Mouse (Mus musculus): ENCODE measurements around the gene Lrrc7.
"Not testable (repeated sequence)": the region's sequence is repeated elsewhere in the genome, so short reads cannot be mapped to it uniquely, and the experiment has no call there.

Gene Lrrc7

DNA sequence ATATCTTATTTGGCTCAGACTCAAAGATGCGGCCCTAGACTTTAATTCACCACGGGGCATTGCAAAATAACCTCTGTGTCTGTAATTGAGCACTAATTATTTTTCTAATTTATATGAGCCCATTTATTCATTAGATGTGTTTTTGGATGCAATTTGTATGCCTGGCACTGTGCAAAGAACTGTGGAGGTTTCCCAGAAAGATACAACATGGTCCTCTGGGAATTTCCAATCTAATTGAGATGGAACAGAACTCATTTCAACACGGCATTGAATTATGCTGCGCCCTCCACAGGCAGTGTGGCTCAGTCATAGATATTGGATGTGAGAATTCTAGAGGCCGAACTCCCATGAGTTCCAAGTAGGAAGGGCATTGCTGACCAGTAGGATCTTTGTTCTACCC, 397.6 kb downstream of the Lrrc7 start:
- DNase-seq, result no peak

DNA sequence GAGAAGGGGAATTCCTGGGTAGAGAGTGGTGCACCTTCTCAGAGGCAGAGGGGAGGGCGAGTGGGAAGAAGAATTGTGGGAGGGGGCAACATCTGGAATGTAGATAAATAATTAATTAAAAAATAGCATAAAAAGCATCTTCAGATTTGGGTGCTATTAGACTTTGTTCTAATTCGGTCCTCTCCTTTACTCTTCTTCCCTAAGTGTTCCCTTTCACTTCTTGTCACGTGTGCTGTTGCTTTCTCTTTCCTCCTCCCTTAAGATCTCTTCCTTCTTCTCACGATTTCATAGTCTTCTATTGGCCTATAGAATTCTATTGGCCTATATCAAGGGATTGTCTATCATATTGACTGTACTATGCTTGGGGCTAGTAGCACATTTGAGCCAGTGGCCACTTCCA, 398.9 kb downstream of the Lrrc7 start:
- DNase-seq, result no peak

DNA sequence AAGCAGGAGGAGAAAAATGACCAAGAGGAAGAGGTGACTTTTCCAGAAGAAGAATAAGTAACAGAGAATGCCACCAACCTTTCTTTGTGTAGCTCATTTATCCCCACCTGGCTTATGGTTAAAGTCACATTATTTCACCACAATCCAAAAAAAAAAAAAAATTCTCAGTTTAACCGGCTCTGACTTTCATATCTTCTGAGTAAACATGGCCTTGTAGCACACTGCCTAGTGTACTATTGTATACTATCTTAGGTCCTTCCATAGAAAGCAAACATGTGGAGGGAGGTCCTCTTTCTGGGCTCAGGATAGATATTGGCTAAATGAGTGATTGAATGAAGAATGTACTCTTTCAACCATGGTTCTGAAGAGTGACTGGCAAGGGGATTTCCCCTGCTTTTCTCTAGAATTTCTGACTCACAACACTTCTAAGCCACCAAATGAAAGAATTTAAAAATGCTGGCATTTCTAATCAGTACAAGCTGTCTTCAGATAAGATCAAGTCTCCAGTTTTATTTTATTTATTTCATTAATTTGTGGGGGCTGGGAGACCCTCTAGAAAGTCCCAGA, 400.0 kb downstream of the Lrrc7 start:
- no peak for DNase-seq

GRCm38 (mm10) chr3:158155515-158156286, 406.3 kb downstream of the Lrrc7 start:
- no peak for DNase-seq

DNA sequence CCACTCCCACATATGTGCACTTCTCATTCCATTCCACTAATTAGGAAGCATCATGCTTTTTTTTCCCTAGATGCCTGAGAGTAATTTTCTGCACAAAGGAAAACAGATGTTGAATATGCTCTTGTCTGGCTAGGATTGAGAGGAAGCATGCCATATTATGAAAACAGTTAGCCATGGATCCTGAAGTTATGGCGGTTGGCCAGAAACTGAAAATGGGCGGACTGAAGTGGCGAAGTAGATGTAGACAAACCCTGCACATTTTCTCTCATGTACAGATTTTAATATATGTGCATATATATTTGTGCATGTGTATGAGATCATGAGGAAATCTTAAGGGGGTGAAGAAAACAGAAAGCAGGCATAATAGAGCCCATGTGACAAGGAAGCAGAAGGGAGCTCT, 407.9 kb downstream of the Lrrc7 start:
- no peak for DNase-seq

- no peak for DNase-seq
Measured at GRCm38 (mm10) chr3:158148998-158149397, 413.0 kb downstream of the Lrrc7 start.

GRCm38 (mm10) chr3:158140629-158141028, 421.4 kb downstream of the Lrrc7 start:
- no peak for DNase-seq

GRCm38 (mm10) chr3:158137796-158138195, 424.2 kb downstream of the Lrrc7 start:
- no peak for DNase-seq

DNA sequence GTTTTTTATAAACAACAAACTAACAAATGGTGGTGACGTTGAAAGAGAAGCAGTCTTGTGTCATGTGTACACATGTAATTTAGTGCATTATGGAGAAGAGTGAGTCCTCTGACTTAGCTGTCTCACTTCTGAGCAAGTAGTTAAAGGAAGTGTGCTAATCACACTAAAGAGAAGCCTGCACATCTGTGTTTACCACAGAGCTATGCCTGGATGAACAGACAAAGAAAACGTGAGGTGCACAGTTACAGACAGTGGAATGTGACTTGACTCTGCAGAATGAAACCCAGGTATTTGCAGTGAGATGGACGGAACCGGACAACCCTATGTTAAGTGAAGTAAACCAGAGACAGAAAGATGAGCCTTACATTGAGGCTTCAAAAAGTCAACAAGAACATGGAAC, 430.3 kb downstream of the Lrrc7 start:
- DNase-seq, result no peak

GRCm38 (mm10) chr3:158131233-158131632, 430.8 kb downstream of the Lrrc7 start:
- DNase-seq, result no peak

GRCm38 (mm10) chr3:158122899-158123298, 439.1 kb downstream of the Lrrc7 start:
- DNase-seq, result no peak

GRCm38 (mm10) chr3:158105260-158105659, 456.8 kb downstream of the Lrrc7 start:
- DNase-seq, result no peak

DNA sequence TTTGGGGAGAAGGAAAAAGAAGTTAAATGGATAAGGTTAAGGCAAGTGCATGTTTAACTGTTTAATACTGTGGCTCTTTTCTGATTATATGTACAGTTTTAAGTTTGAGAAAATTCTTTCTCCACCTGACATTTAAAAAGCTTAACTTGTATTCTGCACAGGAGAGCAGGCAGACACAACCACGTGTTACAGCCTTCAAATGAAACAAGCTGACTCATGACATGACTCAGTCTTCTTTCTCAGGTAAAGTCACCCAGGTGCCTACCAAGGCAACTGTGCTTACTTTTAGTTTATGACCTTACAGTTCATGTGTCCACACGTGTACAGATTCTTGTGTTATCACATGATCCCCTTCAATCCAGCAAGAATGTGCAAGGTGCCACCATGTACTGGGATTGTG, 458.6 kb downstream of the Lrrc7 start:
- DNase-seq, result no peak

DNA sequence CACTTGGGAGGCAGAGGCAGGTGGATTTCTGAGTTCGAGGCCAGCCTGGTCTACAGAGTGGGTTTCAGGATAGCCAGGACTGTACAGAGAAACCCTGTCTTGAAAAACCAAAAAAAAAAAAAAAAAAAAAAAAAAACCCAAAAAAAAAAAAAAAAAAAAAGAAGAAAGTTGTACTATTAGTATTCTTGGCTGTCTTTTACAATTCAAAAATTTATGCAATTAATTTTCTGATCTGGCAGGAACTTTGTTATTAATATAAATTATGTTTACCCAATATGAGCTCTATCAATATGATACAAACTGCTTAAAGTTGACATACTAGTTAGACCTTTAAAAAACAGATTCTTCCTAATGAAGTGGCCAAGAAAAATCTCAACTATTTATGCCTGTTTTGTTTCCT, 459.5 kb downstream of the Lrrc7 start:
- DNase-seq, result not testable (repeated sequence)

- DNase-seq, result not testable (repeated sequence)
Measured at GRCm38 (mm10) chr3:158102043-158102442, 460.0 kb downstream of the Lrrc7 start.

GRCm38 (mm10) chr3:158093919-158094318, 468.1 kb downstream of the Lrrc7 start:
- no peak for DNase-seq

DNA sequence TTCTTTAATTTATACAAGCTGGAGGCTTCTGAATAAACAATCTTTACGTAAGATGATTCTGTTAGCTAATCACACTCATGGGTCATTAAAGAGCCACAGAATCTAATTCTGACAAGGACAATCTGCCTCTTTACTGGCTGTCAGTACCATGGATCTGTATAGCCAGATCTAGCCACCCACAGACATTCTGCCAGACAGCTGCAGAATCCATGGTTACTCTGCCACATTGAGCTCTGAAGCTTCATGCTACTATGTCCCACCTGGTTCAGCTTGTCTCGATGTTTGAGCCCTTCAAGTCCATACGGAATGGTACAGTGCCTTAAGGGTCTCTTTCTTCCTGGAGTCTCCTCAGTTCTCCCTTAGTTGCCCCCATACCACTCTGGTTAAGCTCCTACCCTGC, 470.4 kb downstream of the Lrrc7 start:
- DNase-seq, result no peak

GRCm38 (mm10) chr3:158077828-158078227, 484.2 kb downstream of the Lrrc7 start:
- no peak for DNase-seq

GRCm38 (mm10) chr3:158077380-158077772, 484.6 kb downstream of the Lrrc7 start:
- DNase-seq, result no peak

DNA sequence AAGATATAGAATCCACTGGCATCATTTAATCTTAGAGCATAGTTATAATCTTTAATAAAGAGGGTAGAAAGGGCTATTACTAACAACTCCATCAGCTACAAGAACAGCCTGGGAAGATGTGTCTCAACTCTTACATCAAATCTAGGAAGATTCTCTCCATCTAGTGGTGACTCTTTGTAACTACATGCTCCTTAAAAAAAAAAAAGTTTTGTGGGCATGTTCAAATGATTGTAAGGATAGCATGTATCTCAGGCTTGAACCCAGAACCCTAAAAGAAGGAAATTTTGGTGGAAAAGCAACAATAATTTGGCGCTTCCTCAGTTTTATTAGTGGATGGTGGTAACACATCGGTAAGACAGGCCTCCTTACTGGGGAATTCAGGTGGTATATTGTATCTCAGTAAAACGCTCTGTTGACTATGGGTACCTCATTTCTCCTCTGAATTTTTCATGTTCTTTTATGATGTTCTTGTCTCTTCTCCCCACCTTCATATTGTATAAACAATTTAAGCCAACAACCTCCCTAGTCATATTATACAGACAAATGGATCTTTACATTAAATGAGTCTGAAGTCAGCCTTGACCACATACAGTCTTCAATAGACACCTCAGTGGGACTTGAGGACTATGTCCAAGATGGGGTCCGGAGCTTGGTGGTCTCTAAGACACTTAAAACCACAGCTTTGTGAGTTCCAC, 485.2 kb downstream of the Lrrc7 start:
- DNase-seq, result no peak

GRCm38 (mm10) chr3:158075004-158075403, 487.0 kb downstream of the Lrrc7 start:
- DNase-seq, result no peak

DNA sequence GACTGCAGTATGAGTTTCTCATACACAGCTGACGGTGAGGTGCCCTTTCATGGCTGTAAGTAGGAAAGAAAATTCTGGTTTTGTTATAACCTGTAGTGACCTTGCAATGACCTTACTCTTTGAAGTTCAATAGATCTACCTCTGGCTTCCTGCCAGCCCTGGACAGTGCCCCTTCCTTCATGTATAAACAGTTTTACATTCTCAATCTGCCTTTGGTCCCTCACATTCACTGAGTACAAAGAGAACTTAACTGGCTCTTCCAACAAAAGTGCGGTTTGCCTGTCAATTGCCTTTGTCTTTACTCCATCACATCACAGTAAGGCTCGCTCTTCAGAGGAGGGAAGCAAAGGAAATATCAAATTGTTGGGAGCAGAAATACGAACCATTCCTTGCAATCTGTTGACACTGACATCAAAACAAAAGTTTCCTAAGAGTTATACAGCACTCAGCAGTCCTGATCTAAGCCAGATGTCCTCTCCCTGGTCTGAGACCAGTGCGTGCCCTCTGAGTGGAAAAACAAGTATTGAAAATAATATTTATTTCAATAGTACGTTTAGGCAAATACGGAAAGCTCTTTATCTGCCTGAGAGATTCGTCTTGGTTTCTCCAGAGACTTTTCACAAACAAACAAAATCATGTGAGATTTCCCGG, 493.3 kb downstream of the Lrrc7 start:
- no peak for DNase-seq

DNA sequence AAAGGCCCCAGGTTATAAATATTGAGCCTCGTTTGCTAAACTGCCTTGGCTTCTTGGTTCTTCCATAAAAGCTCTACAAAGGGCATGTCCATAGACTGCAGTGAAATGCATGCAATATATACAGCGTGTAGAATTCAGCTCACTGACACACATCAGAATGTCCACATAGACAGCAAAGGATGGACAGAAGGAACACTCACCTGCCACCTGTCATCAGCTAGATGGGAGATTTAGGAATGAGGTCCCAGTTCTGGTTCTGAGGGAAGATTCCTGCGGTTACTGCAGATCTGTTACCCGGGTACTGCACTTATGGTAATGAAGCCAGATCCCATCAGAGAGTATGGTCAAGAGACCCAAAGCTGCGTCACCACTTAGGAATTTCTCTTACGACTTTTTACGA, 494.1 kb downstream of the Lrrc7 start:
- no peak for DNase-seq

- DNase-seq, result no peak
Measured at GRCm38 (mm10) chr3:158065256-158065655, 496.8 kb downstream of the Lrrc7 start.
